Mouse (Mus musculus) lung, adult 2 months (tissue): ENCODE data around the gene Tmem240.

ENCODE experiments used
- CTCF ChIP-seq: fragments of 200-500 bp; IDR thresholded peaks from 2 replicates; pipeline ENCODE4 v1.5.1; 2011; ENCODE audit warnings: mild to moderate bottlenecking, low read length, control low read depth; ENCODE audit not compliant: insufficient read depth
- POLR2A ChIP-seq: fragments of 200-500 bp; IDR thresholded peaks from 2 replicates; pipeline ENCODE4 v1.6.1; 2011; ENCODE audit warnings: low read depth, mild to moderate bottlenecking, control low read depth, low read length, borderline replicate concordance; ENCODE audit errors: extremely low read depth

- TF ChIP-seq CTCF = no peak
- no peak for TF ChIP-seq POLR2A
Observed at GRCm38 (mm10) chr4:155739741-155740636, 5.4 kb downstream of the Tmem240 start.
